Mouse (Mus musculus) intestine, embryonic 14.5 days (tissue): Measurements from ENCODE around the gene Vmn1r191. TPM values are rescaled to one million over a fixed set of nuclear protein-coding genes. Genes with fewer than 3 reads are reported as not detected.

Experiments
- microRNA-seq: library from miRNA; unstranded; fragments of <30 nt; microRNA quantifications from one replicate; pipeline ENCODE4, GENCODE M21; 2016
- polyA plus RNA-seq: library from polyadenylated mRNA; unstranded; fragments of >200 nt; fragmentation: Nextera tagmentation; extraction: Ambion mirVana; gene quantifications from 2 replicates; pipeline ENCODE4 v1.2.1, GENCODE M21; 2014

Gene Vmn1r191
- polyA plus RNA-seq, 1 experiment from 2014 or later: not detected

Small RNA genes within 50 kb of the gene (microRNA-seq; reads per million reads assigned to microRNA genes)
- gene Gm23282 (not detected), gene Gm25084 (not detected)

Other genes starting within 250 kb of the Vmn1r191 start
- gene Zfp184, start 238.9 kb downstream of the Vmn1r191 start, polyA plus RNA-seq: 9.8 and 13.8 TPM in 2 replicates
- not detected in 2 replicates for gene Pom121l2, start 202.8 kb downstream of the Vmn1r191 start, polyA plus RNA-seq
- gene Prss16, start 174.2 kb downstream of the Vmn1r191 start, polyA plus RNA-seq: 0.46 and 1.1 TPM in 2 replicates
- 11.8 and 19.7 TPM in 2 replicates for gene Hist1h2ah, start 148.4 kb downstream of the Vmn1r191 start, polyA plus RNA-seq
- gene Hist1h2bk, start 148.1 kb downstream of the Vmn1r191 start, polyA plus RNA-seq: 5.2 and 7.5 TPM in 2 replicates
- 18.9 and 19.6 TPM in 2 replicates for gene Hist1h4i, start 142.6 kb downstream of the Vmn1r191 start, polyA plus RNA-seq
- 47.9 and 67.6 TPM in 2 replicates for gene Hist1h2ag, start 141.0 kb downstream of the Vmn1r191 start, polyA plus RNA-seq
- gene Hist1h2bj, start 140.8 kb downstream of the Vmn1r191 start, polyA plus RNA-seq: 10.2 and 14.0 TPM in 2 replicates
- not detected in 2 replicates for gene Vmn1r188, start 99.5 kb downstream of the Vmn1r191 start, polyA plus RNA-seq
- not detected in 2 replicates for gene Vmn1r189, start 78.1 kb downstream of the Vmn1r191 start, polyA plus RNA-seq
- not detected in 2 replicates for gene Vmn1r192, start 7.2 kb upstream of the Vmn1r191 start, polyA plus RNA-seq
- gene Vmn1r193, start 39.2 kb upstream of the Vmn1r191 start, polyA plus RNA-seq: not detected in 2 replicates
- not detected in 2 replicates for gene Vmn1r194, start 60.2 kb upstream of the Vmn1r191 start, polyA plus RNA-seq
- not detected in 2 replicates for gene Vmn1r195, start 86.6 kb upstream of the Vmn1r191 start, polyA plus RNA-seq
- not detected in 2 replicates for gene Vmn1r196, start 106.0 kb upstream of the Vmn1r191 start, polyA plus RNA-seq
- gene Vmn1r197, start 140.6 kb upstream of the Vmn1r191 start, polyA plus RNA-seq: not detected in 2 replicates
- gene Vmn1r198, start 166.4 kb upstream of the Vmn1r191 start, polyA plus RNA-seq: not detected in 2 replicates
- not detected in 2 replicates for gene Vmn1r199, start 195.8 kb upstream of the Vmn1r191 start, polyA plus RNA-seq
- not detected in 2 replicates for gene Vmn1r200, start 206.4 kb upstream of the Vmn1r191 start, polyA plus RNA-seq